Mouse (Mus musculus) sigmoid colon, adult 10 weeks (tissue): ENCODE data around the gene Ccnb1ip1. TPM values are rescaled to one million over a fixed set of nuclear protein-coding genes. Genes with fewer than 3 reads are reported as not detected.

Experiments used
- polyA plus RNA-seq: library from polyadenylated mRNA; stranded (reverse); fragments of 350-450 nt; fragmentation: Illumina TruSeq; extraction: RNeasy Lipid Tissue Mini Kit (QIAGEN cat#74804); gene quantifications from one replicate; pipeline ENCODE4 v1.2.3, GENCODE M21; 2014; ENCODE audit warnings: low read depth, low replicate concordance

The Ccnb1ip1 gene
- polyA plus RNA-seq: not detected

DNA sequence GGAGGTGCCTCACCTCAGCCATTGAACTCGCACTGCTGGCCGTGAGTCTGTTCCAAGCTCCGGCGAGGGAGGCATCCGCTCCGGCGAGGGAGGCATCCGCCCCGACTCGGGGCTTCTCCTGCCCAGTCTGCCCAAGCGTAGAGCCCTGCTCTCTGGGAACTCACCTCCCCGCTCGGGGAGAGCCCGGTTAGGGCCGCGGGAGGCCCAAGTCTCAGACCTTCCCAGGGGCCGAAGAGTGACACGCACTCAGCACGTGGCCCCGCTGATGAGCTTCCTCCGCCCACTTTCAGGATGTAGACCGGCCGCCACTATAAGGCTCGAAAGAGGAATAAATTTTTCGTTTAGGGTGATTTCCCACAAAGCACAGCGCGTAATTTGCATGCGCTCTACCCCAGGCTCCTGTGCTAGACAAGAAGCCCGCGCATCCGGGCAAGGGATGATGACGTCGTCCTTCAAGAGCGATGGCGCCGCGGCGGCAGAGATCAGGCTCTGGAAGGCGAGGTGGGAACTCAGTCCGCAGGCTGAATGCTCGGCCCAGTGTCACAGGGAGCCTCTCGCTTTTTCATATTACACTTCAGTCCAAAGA lies at the start of gene Ccnb1ip1, which contains the start of gene Parp2:
Ccnb1ip1 (minus strand) TSS at position 246 of the 586 bp plus-strand sequence.
Parp2 (plus strand) TSS at position 355 of the 586 bp plus-strand sequence.

DNA sequence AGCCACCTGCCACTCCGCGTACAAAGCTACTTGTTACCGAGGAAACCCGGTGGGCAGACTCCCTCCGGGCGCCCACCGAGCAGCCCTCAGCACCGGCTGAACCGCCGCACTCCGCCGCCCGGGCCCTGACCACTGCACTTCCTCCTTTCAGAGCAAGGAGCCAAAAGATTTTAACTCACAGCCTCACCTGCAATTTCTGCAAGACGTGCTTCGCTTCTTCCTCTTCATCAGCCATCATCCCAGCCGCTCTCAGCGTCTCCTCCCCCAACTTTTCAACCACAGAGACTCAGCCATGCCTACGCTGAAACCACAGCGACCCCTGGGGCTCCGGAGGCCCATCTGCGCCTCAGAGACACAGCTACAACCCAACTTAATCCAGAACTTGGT lies 22.3 kb downstream of the Ccnb1ip1 start, which contains the start of gene Ttc5:
Ttc5 (minus strand) TSS at position 269 of the 387 bp plus-strand sequence.

DNA sequence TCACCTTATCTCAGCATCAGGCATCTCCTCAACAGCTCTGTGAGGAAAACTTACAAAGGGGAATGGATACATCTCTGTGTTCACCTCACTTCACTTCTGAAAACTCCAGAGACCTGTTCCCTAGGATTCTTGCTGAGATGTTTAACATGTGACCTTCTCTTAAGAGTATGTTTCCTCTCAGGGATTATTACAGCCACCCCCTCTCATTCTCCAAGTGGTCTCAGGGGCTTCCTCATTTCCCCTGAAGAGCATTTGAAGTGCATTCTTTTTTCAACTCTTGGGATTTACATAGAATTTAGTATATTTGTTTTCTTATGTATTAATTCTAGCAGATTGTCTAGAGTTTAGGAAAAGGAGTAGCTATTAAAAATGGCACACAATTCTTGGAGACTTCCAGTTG lies 62.5 kb downstream of the Ccnb1ip1 start, which contains the start of gene Olfr749:
Olfr749 (minus strand) TSS at position 101 of the 400 bp plus-strand sequence.

Other genes starting within 250 kb of the Ccnb1ip1 start
- gene Olfr744, start 192.9 kb downstream of the Ccnb1ip1 start, polyA plus RNA-seq: not detected
- not detected for gene Olfr745, start 168.3 kb downstream of the Ccnb1ip1 start, polyA plus RNA-seq
- not detected for gene Olfr746, start 160.6 kb downstream of the Ccnb1ip1 start, polyA plus RNA-seq
- not detected for gene Olfr747, start 114.5 kb downstream of the Ccnb1ip1 start, polyA plus RNA-seq
- not detected for gene Olfr748, start 100.4 kb downstream of the Ccnb1ip1 start, polyA plus RNA-seq
- gene Olfr749, start 62.6 kb downstream of the Ccnb1ip1 start, polyA plus RNA-seq: not detected
- gene Ttc5, start 22.2 kb downstream of the Ccnb1ip1 start, polyA plus RNA-seq: 31.4 TPM
- gene Parp2, start 109 bp upstream of the Ccnb1ip1 start, polyA plus RNA-seq: 62.1 TPM
- gene Tep1, start 62.8 kb upstream of the Ccnb1ip1 start, polyA plus RNA-seq: 53.8 TPM
- gene Klhl33, start 89.8 kb upstream of the Ccnb1ip1 start, polyA plus RNA-seq: 2.2 TPM
- gene Osgep, start 117.2 kb upstream of the Ccnb1ip1 start, polyA plus RNA-seq: 13.2 TPM
- 12.7 TPM for gene Apex1, start 117.2 kb upstream of the Ccnb1ip1 start, polyA plus RNA-seq
- gene Pip4p1, start 123.1 kb upstream of the Ccnb1ip1 start, polyA plus RNA-seq: 26.2 TPM
- 68.2 TPM for gene Pnp, start 123.3 kb upstream of the Ccnb1ip1 start, polyA plus RNA-seq
- gene Gm49342, start 136.8 kb upstream of the Ccnb1ip1 start, polyA plus RNA-seq: not detected
- 10.6 TPM for gene Pnp2, start 148.3 kb upstream of the Ccnb1ip1 start, polyA plus RNA-seq
- 0.38 TPM for gene Rnase10, start 200.0 kb upstream of the Ccnb1ip1 start, polyA plus RNA-seq
- 0.38 TPM for gene Rnase9, start 234.1 kb upstream of the Ccnb1ip1 start, polyA plus RNA-seq
- not detected for gene Rnase11, start 242.4 kb upstream of the Ccnb1ip1 start, polyA plus RNA-seq
- gene Rnase12, start 249.9 kb upstream of the Ccnb1ip1 start, polyA plus RNA-seq: 1.1 TPM